Mouse (Mus musculus): ENCODE measurements around the gene Tesc.

Tesc gene

GRCm38 (mm10) chr5:118045385-118045784 is 17.8 kb downstream of the Tesc start:
- no peak for DNase-seq

DNA sequence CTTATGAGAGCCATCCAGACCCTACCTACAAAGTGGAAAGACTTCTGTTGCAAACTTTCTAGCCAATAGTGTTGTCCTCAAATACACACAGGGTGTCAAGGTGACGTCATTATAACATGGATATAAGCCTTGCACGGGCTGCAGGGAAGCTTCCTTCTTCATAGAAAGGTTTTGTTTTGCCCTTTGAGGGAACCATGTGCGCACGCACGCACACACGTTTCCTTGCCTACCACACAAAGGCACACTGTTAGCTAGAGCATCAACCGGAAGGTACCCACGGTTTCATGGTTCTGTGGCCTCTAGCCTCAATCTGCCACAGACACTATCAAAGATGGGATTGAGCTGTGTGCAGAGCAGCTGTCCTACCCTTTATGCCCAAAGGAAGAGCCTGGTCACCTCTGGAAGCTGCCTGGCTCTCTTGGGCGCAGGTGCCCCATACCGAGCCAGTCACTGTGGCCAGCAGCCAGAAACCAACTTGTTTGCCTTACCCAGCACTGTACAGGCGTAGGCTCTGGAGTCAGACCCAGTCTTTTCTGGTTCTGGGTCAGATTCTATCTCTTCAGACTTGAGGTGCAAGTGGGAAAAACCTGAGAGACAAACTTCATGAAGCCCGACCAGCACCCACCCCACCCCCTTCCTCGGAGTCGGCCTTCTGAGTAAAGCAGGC is 19.7 kb downstream of the Tesc start:
- DNase-seq, result peak; percentile 50

DNA sequence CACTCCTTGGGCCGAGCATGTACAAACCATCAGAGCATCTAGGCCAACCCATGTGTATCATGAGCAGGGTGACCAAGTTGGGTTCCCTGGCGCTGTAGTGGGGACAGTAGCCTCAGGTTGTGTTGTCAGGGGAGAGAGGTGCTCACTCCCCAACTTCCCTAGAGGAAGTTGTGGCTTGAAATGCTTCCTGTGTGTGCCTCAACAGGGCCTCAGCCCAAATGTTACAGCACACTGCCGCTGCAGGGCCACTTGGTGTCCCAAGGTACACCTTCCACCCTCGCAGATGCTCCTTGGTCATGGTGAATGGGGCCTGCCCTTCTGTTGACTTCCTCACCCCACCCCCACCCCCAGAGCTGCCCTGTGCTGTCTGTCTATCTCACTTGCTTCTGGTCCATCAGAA is 20.9 kb downstream of the Tesc start:
- no peak for DNase-seq

GRCm38 (mm10) chr5:118048928-118049327 is 21.4 kb downstream of the Tesc start:
- DNase-seq, result no peak

GRCm38 (mm10) chr5:118050743-118051142 is 23.2 kb downstream of the Tesc start:
- no peak for DNase-seq

GRCm38 (mm10) chr5:118051981-118052662 is 24.6 kb downstream of the Tesc start:
- DNase-seq, result peak; percentile 89

- DNase-seq, result no peak
Measured at GRCm38 (mm10) chr5:118053205-118053604, 25.7 kb downstream of the Tesc start.

DNA sequence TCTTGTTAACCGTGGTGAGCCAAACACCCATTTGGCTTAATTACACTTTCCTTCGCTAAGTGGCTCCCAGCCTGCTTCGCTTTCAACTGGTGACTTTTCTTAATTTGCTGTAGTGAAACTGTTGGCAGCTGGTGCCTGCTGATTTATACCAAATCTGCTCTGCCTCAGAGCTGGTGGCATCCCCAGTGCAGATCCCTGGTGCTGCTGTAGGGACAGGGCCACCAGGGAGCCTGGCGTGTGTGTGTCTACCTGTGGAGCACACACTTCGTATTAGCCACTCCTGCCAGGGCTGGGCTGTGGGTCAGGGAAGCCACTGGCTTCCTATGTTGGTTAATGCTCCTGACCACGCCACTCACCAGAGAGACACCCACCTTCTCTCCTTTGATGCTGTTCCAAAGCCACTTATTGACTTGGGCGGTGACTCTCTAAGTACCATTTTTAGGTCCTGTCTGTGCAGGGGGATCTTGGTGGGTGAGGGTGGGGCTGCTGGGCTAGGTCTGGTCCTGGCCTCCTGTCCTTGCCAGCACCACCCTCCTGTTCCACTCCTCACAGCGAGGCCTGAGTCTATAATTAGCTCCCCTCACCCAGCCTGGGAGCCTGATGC is 30.1 kb downstream of the Tesc start:
- DNase-seq, result peak; percentile 48

GRCm38 (mm10) chr5:118058858-118059257 is 31.3 kb downstream of the Tesc start:
- no peak for DNase-seq

DNA sequence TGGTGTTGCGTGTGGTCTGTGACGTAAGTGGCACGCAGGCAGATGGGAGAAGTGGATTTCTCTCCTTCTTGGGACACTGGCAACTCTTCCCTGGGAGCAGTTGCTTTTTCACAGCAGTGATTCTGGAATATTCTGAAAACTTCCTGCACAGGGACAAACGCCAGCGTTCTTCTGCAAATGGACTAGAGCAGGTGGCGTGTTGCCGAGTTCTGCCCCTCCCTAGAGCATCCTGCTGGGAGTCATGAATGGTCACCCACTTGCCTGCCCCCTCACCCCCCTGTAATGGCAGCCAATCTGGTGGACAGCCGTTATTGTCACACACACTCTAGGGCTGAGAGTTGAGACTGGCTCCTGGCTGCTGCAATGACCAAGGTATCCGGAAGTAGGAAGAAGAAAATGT is 32.1 kb downstream of the Tesc start:
- DNase-seq, result no peak

DNA sequence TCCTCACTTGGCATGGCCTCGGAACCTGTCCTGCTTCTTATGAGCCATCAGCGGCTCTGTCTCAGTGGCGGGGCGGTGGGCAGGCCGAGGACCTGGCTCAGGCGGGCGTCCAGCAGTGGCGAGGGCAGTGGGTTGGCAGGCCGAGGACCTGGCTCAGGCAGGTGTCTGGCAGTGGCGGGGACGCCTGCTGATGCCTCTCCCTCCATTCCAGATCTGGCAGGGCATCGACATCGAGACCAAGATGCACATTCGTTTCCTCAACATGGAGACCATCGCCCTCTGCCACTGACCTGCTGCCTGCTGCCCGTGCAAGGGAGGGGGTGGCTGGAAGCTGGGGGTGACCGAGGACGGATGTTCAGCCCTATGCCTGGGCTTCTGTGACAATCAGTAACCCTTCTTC is 33.8 kb downstream of the Tesc start:
- DNase-seq, result no peak

- DNase-seq, result no peak
Measured at GRCm38 (mm10) chr5:118063181-118063621, 35.7 kb downstream of the Tesc start.

DNA sequence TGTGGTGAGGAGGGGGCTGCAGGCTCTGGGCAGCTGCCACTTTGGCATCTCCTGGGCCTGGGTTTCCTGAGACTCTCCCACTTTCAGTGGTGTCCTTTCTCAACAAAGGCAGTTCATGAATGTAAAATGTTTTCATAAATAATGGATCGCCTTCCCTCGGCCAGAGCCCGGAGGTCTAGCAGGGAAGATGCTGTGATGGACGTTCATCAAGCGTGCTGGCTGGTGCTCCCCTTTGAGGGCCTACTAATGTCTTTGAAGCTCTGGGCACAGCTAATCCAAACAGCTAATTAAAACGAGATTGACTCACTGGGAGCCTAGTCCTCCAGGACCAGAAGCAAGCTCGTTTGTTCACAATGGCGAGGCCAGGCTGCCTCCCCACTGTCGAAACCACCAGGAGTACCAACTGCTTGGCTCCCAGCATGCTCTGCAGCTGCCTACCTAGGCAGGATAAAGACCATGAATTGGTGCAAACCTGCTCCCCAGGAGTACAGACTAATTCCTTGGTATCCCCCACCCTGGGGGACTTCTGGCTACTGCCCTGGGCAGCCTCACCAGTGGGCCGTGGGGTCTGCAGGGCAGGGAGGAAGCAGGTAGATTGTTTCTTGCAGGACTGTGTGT is 36.9 kb downstream of the Tesc start:
- no peak for DNase-seq

DNA sequence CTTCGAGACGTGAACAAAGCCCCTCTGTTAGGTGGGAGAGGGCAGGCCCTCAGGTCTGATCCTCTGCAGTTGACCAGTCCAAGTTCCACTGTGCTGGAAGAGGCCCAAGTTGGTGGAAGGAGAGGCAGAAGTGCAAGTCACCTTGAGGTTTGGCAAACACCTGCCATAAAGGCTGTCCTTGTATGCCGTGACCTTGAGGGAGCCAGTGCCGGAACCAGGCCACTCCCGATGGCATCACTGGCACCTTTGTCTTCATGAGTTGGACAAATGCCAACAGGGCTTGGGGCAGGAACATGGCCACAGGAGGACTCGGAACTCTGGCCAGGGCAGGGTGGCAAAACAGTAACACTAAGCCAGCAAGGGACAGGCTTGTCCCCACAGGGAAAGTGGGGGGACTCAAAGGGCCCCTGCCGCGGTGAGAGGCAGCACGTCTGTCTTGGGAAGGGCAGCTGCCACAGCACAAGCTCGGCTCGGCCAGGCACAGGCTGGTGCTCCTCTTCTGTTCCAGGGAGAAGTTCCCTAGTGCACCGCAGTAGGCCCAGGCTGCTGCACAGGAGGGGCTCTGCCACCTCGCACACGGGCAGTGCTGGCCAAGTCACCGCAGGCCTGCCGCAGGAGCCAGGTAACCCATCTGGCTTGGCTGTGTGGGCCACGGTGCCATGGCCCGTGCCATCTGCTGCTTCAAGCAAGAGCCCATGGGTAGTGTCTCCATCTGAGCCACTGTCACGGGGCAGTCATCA is 38.1 kb downstream of the Tesc start:
- peak; percentile 91 for DNase-seq

DNA sequence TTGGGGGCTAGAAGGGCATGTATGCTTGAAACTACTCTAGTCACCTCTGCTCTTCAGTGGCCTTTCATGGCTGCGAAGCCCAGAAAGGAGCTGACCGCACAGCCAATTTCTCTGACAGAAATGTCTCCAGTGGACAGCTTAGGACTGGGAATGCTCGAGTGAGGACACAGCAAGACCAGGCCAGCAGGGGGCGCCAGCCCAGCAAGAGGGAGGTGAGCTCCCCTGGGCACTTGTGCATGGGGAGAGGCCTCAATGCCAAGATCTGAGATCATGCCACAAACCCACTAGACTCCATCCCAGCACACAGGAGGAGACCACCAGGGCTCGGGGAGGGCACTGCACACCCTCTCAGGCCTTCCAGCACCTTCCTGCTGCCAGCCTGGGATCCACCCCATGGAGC is 39.3 kb downstream of the Tesc start:
- DNase-seq, result peak; percentile 65

- no peak for DNase-seq
Measured at GRCm38 (mm10) chr5:118067572-118067971, 40.0 kb downstream of the Tesc start.

- no peak for DNase-seq
Measured at GRCm38 (mm10) chr5:118067984-118068494, 40.5 kb downstream of the Tesc start.

DNA sequence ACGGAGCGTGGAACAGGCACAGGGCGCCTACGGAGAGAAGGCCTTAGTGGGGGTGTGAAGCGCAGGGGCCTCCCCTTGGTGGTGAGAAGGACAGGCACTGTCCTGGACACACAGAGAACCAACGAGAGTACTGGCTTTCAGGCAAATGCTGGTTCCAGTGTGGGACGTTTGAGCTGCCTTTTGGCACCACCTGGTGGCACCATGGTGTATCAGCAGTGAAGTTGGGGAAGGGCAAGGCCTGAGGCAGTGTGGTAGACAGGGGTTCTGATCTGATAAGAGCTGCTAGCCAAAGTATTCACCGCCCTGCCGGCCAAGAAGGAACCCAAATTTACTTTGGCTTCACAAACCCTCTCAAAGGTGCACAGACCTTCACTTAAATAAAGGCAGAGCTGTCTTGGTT is 41.8 kb downstream of the Tesc start:
- peak; percentile 68 for DNase-seq

DNA sequence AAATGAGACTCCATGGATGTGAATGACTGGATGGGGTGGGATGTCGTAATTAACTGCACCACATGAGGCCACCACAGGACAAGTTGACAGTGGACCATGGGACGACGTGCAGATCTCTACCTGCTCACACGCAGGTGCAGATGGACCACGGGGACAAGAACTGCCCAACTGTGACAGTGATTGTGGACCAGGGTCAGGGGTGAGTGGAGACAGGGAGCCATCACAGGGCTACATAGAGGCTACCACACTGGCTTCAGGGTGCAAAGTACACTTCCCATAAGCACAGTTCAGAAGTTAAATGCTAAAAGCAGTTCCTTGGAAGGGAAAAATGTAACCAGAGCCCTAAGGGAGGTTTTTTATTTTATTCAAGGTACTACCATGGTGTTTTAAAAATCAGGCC is 44.2 kb downstream of the Tesc start:
- DNase-seq, result peak; percentile 60

DNA sequence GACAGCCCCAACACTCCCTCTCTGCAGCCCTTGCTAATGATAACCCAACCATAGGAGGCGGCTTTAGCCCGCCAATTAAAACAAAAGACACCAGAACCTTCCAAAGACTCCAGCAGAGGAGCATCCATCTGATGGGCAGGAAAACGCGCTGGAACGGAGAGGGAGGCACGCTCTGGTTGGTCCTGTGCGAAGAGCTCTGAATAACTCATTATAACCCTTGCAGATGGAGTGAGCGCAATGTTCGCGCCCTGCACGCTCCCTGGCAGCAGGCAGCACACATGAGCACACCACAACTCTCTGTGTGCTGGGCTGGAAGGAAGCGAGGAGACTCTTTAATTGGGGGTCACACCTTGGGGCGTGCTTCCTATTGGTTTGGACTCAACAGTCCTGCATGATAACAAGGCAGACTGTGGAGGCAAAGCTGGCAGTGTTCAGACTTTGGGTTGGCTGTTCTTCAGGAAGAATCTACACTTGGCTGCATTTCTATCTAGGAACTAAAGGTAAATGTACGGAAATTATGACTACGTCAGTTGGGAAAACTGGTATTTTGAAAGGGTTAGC is 45.8 kb downstream of the Tesc start:
- DNase-seq, result no peak

- no peak for DNase-seq
Measured at GRCm38 (mm10) chr5:118076721-118077592, 49.4 kb downstream of the Tesc start.

- no peak for DNase-seq
Measured at GRCm38 (mm10) chr5:118078550-118078949, 51.0 kb downstream of the Tesc start.
